Mouse (Mus musculus) right cerebral cortex, postnatal 14 days (tissue): ENCODE measurements around the gene Psg18.
"Not testable (repeated sequence)": the region's sequence is repeated elsewhere in the genome, so short reads cannot be mapped to it uniquely, and the experiment has no call there.

Source experiments
- DNase-seq: peaks from one replicate; pipeline ENCODE4 v3.0.0; 2022

The Psg18 gene

GRCm38 (mm10) chr7:18354909-18355308 is at the start of gene Psg18:
Psg18 (minus strand) TSS chr7:18355009.
- DNase-seq, result not testable (repeated sequence)

DNA sequence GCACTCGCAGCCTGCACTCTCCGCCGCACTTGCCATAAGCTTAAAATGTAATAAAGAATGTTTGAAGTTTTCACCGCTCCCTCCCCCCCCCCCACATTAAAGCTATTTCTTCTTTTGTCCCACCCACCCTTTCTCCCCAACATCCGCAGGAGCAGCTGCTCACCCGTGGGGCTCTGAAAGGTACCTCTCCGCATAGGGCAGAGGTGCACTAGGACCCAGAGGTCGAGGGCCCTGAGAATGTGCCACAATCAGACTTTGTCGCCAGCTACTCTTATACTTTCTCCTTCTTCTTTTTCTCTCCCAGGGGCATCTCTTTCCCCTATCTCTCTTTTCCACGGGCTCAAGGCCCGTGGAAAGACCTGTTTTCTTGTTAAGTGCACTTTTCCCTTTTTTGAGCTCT is 48.6 kb upstream of the Psg18 start:
- DNase-seq, result no peak

GRCm38 (mm10) chr7:18402527-18403237 is 47.9 kb upstream of the Psg18 start:
- DNase-seq, result no peak

DNA sequence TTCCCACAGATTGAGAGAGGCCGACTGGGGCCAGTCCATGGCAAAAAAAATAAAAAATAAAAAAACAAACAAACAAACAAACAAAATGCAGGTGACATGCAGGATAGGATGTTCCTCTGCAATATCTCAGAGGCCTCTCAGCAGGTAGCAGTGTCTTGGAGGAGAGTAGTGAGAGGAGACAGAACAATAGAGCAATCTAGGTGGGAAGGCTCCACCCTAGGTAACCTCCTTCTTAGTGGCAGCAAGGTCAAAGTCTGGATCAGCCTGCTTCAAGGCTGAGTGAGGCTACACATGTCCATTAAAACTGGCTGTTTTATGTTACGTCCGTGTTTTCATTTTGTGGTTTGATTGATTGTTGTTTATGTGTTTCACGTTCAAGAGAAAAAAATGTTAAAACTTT is 36.7 kb upstream of the Psg18 start:
- DNase-seq, result not testable (repeated sequence)

DNA sequence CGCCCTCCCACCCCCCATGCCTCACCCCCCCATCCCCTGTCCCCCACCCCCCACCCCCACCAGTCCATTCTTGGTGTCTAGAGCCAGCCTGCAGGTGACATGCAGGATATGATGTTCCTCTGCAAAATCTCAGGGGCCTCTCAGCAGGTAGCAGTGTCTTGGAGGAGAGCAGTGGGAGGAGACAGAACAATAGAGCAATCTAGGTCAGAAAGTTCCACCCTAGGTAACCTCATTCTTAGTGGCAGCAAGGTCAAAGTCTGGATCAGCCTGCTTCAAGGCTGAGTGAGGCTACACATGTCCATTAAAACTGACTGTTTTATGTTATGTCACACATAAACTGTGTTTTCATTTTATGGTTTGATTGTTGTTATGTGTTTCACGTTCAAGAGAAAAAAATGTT is 23.5 kb upstream of the Psg18 start:
- no peak for DNase-seq

DNA sequence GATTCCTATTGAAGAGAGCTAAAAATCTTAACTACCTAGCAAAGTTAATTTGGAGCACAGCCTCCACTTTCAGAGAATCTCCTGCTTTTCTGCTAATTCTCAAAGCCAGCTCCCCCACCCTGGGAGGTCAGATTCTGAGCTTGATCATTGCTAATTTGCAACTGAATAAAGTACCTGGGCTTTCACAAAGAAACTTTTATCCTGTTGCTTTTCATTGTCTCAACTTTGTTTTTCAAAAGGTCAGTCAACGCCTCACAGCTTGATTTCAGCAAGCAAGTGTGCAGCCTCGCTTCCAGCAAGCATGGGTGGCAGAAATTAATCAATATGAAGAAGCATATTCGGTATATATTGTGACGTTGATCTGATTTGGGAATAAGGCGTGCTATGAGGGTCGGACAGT is 19.4 kb downstream of the Psg18 start:
- not testable (repeated sequence) for DNase-seq
